Mouse (Mus musculus): ENCODE measurements around the gene Cblb. TPM values are rescaled to one million over a fixed set of nuclear protein-coding genes. Genes with fewer than 3 reads are reported as not detected.

Cblb gene
- total RNA-seq, 2 experiments from 2014 or later: 20.3 to 21.9 TPM

DNA sequence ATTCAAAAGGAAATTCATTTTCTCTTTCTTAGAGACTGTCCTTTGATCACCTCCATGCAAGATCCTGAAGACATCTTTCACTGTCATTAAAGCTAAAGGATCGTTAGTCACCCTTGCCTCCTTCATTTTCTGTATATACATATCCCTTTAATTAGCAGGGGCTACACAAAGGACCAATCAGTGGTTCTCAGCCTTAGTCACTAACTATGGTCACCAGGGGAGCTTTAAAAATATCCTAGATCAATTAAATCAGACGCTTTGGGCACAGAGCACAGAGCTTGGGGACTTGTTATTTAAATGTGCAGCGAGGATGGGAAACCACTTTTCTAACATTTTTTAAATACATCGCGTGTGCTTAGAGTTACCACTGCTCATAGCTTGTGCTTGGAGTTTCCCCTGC lies 7.6 kb upstream of the Cblb start:
- Histone ChIP-seq H3K27ac (no peak overlapping the region), H3K4me3 (no peak overlapping the region)
- intact Hi-C loops (cut with DNase I): no loop called here
- TF ChIP-seq CTCF (IDR thresholded peaks at IDR 0.05): no peak
- DNase-seq (ENCODE audit: extremely low spot score in 1 of 2, low spot score in 2 of 2): no peak

DNA sequence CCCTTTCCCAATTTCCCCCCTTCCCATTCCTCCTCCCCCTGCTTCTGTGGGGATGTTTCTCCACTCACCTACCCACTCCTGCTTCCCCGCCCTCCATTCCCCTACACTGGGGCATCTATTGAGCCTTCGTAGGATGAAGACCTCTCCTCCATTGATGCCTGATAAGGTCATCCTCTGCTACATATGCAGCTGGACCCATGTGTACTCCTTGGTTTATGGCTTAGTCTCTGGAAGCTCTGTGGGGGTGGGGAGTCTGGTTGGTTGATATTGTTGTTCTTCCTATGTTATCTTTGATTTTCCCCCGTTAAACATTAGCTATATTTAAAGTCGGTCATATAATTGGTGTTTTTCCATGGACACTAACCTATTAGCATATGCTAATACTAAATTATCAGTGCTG lies 3.7 kb upstream of the Cblb start:
- TF ChIP-seq CTCF (IDR thresholded peaks at IDR 0.05): no peak
- H3K27ac ChIP-seq: no peak overlapping the region
- intact Hi-C loops (cut with DNase I): no loop called here
- no peak overlapping the region for H3K4me3 ChIP-seq
- no peak for DNase-seq (ENCODE audit: extremely low spot score in 1 of 2, low spot score in 2 of 2)

DNA sequence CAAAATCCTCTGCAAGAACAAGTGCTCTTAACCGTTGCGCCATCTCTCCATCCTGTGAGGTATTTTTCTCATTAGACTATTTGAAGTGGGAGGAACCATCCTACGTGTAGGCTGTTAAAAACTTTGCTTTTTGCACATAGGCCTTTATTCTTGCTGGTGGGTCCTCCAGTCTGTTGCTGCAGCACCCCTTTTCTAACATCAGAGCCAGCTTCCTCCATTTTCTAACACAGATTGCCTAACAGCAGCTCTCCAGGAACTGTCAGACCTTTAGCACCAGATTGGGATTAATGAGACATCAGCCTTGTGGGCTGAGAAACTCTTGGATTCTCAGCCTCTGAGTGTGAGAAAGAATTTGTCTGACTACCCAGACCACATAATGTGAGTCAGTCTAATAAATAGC lies 2.0 kb upstream of the Cblb start:
- H3K4me3 ChIP-seq: no peak overlapping the region
- intact Hi-C loops (cut with DNase I): no loop called here
- no peak overlapping the region for H3K27ac ChIP-seq
- no peak for DNase-seq (ENCODE audit: extremely low spot score in 1 of 2, low spot score in 2 of 2)
- TF ChIP-seq CTCF (IDR thresholded peaks at IDR 0.05): no peak

DNA sequence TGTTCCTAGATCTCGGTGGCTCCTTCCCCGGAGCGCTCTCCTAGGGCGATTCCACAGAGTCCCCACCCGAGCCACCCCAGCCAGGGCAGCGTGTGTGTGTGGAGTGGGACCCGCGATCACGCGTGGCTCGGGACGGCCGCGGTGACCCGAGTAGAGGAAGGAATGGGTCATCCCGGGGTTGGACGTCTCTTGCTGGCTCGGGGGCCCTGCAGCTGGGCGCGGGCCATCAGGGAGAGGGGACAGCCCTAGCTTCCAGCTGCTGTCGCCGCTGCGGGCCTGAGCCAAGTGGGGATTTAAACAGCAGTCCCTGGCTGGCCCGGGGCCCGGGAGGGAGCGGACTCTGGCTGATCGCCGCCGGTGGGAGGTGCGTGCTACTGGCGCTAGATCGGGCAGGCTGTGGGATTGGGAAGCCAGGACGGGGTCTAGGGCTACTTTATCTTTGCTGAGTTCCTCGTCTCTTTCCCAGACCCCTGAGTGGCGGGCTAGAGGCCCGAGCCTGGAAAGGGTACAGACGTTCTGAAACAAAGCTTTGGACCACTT lies 757 bp downstream of the Cblb start:
- peak overlapping the region; percentile 91 for H3K27ac ChIP-seq
- peak; percentile 79 to 80 for DNase-seq (ENCODE audit: extremely low spot score in 1 of 2, low spot score in 2 of 2)
- no peak for TF ChIP-seq CTCF (IDR thresholded peaks at IDR 0.05)
- intact Hi-C loops (cut with DNase I): loop anchor here (5.0 to 10.0 kb wide), 4 partner anchors 101 to 1189 kb away; no protein-coding TSS in a partner anchor
- H3K4me3 ChIP-seq: peak overlapping the region; percentile 100

DNA sequence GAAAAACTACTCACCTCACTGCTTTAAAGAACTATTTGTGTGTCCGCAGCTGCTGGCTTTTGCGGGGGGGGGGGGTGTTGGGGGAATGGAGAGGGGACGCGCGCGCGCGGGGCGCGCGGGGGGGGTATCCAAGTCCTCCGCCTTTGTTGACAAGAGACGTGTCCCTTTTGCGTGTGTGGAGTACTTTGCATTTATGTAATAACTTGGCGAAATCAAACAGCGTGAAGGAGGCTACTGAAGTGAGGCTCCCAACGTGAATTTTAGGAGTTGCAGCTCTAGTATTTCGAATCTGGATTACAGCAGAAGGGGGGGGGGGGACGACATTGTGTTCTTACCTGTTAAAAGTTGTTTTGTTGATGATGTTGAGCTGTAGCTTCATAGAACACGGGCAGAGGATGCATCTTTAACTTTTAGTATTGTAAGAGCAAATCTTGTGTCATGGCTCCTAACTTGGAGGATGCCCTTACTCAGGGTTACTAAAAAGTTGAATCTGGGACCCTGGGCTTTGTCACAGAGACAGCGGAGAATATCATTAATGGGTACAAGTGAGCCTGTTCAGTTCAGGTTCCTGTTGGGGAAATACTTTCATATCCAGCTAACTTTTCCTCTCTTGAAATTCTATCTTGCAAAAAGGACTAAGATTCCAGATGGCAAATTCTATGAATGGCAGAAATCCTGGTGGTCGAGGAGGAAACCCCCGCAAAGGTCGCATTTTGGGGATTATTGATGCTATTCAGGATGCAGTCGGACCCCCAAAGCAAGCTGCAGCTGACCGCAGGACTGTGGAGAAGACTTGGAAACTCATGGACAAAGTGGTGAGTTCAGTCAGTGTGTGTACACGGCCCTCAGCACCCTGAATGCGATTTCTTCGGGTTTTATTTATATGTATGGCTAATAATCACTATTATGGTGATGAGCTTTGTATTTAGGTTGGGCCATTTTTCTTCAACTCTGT lies 1.6 kb downstream of the Cblb start:
- peak overlapping the region; percentile 91 for H3K27ac ChIP-seq
- peak overlapping the region; percentile 100 for H3K4me3 ChIP-seq
- intact Hi-C loops (cut with DNase I): loop anchor here (5.0 to 10.0 kb wide), 4 partner anchors 100 to 1190 kb away; no protein-coding TSS in a partner anchor
- no peak for TF ChIP-seq CTCF (IDR thresholded peaks at IDR 0.05)
- DNase-seq (ENCODE audit: extremely low spot score in 1 of 2, low spot score in 2 of 2): no peak

DNA sequence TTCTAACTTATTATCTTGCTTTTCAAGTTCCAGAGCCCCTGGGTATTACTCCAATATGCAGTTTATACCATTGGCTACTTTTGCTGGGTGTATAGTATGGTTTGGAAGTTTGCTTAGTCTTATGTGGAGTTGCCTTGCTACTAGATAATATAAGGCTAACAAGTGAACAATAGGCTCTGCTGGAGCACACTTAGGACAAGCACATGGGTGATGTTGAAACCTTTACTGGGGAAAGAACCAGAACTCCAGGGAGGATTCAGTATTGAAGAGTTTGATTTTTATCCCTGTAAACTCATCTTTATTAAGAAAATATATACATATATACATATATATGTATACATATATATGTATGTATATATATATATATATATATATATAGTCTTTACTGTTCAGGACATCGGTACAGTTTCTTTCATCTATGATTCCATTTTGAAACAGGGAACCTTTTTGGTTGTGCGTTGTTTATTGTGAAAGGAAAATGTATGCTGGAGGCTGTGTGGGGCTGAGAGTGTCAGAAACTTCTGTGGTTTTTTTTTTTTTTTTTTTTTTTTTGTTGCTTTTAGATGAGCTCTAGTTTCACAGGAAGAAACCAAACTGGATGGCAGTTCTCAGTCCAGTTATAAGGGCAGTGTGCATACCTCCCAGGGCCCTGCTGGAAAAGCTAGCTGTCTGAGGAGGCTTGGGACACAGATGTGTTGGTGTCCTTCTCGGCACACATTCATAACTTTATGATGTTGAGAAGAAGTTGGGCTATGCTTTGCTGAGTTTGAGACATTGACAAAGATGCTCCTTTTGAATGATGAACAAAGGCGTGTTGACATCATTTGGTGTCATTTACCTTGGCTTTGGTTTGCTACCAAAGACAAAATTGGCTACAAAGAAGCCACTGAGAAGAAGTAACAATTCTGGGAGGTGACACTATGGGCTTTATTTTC lies 2.6 kb downstream of the Cblb start:
- no peak overlapping the region for H3K27ac ChIP-seq
- H3K4me3 ChIP-seq: no peak overlapping the region
- DNase-seq (ENCODE audit: extremely low spot score in 1 of 2, low spot score in 2 of 2): no peak
- intact Hi-C loops (cut with DNase I): loop anchor here (5.0 to 10.0 kb wide), 4 partner anchors 99 to 1191 kb away; no protein-coding TSS in a partner anchor
- TF ChIP-seq CTCF (IDR thresholded peaks at IDR 0.05): no peak

DNA sequence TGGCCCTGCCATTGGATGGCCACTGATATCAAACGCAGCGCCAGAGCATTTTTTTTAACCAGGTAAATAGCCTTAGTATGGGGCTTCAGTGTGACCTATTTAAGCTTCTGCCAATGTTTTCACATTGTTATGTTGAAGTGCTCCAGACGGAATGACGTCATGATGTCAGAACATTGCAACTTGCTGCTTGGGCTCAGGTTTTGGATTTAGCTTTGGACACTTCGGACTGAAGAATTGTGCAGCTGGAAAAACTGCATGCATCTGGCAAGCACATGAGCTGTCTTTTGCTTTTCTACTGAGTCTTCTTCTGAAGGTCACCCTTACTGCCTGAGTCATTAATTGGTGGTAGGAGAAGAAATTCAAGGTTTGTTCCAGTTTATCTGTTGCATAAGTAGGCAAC lies 3.3 kb downstream of the Cblb start:
- no peak for DNase-seq (ENCODE audit: extremely low spot score in 1 of 2, low spot score in 2 of 2)
- intact Hi-C loops (cut with DNase I): loop anchor here (5.0 to 10.0 kb wide), 4 partner anchors 98 to 1192 kb away; no protein-coding TSS in a partner anchor
- H3K4me3 ChIP-seq: no peak overlapping the region
- TF ChIP-seq CTCF (IDR thresholded peaks at IDR 0.05): no peak
- H3K27ac ChIP-seq: no peak overlapping the region

DNA sequence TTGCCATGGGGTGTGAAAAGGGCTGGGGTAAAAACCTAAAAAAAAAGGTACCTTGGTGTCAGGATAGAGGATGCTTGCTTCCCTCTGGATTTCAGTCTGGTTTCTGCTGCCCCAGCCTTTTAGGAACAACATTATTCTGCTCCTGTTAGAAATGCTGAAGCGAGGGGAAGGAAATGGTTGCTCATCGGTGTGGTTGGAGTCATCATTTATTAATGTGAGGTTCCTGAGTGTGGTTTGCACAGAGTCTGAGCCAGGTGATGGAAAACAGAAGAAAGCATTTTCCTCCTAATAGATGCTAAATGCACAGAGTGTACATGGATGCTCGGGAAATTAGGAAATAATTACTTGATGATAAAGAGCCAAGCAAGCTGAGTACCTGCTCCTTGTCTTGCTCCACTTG lies 5.3 kb downstream of the Cblb start:
- no peak for TF ChIP-seq CTCF (IDR thresholded peaks at IDR 0.05)
- DNase-seq (ENCODE audit: extremely low spot score in 1 of 2, low spot score in 2 of 2): no peak
- no peak overlapping the region for H3K27ac ChIP-seq
- no peak overlapping the region for H3K4me3 ChIP-seq
- intact Hi-C loops (cut with DNase I): loop anchor here (10.0 kb wide), 1 partner anchor 721 kb away; no protein-coding TSS in a partner anchor

DNA sequence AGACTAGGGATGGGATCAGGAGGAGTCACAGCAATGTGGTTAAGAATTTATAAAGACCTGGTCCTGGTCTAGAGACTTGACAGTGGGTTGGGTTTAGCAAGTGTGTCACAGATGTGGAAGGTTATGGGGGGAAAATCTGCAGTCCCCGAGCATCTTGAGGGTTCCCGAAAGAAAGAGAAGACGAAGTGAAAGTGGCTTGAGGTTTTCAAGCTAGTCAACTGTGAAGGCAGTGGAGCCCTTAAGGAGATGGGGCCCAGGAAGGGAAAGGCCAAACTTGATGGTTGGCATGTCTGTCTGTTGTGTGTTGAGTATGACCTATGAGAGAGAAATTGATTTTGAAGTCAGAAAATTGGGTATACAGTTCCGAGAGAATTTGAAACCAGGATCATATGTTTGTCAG lies 7.3 kb downstream of the Cblb start:
- Histone ChIP-seq H3K4me3 (no peak overlapping the region), H3K27ac (no peak overlapping the region)
- no peak for DNase-seq (ENCODE audit: extremely low spot score in 1 of 2, low spot score in 2 of 2)
- intact Hi-C loops (cut with DNase I): loop anchor here (10.0 kb wide), 1 partner anchor 723 kb away; no protein-coding TSS in a partner anchor
- no peak for TF ChIP-seq CTCF (IDR thresholded peaks at IDR 0.05)

DNA sequence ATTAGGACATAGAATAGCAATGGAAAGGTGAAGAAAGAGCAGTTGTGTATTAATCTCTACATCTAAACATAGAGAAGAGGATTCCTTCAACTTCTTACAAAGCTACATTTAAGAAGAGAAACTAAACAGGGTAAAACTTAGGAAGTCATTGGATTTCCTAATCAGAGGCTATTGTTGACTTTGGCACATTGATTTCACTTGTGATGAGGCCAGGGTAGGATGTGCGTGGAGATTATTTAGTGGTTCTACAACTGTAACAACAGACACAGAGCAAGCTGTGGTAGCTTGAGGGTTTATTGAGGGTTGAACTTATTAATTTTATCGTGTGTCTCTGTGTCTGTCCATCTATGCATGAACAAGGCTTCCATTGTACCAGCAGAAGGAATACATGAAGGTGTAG lies 7.8 kb downstream of the Cblb start:
- Histone ChIP-seq H3K27ac (no peak overlapping the region), H3K4me3 (no peak overlapping the region)
- intact Hi-C loops (cut with DNase I): loop anchor here (10.0 kb wide), 1 partner anchor 724 kb away; no protein-coding TSS in a partner anchor
- DNase-seq (ENCODE audit: extremely low spot score in 1 of 2, low spot score in 2 of 2): no peak
- no peak for TF ChIP-seq CTCF (IDR thresholded peaks at IDR 0.05)

DNA sequence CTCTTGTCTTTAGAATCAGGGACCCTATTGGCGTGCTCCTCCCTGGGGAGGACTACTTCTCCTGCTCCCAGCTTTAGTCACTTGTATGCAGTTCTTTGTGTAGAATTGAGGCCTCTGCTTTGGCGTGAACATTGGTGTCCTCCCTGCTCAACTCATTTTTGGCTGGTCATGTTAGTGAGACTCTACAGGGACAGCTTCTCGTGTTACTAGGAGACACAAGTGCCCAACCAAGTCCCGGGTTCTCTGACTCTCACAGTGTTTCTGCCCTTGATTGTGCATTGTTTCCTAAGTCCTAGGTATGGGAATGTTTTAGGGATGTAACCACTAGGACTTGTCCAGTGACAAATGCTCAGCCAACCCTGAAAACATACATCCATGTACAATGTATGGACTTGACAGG lies 9.9 kb downstream of the Cblb start:
- no peak overlapping the region for H3K27ac ChIP-seq
- no peak for DNase-seq (ENCODE audit: extremely low spot score in 1 of 2, low spot score in 2 of 2)
- TF ChIP-seq CTCF (IDR thresholded peaks at IDR 0.05): no peak
- no peak overlapping the region for H3K4me3 ChIP-seq
- intact Hi-C loops (cut with DNase I): no loop called here

All from left cerebral cortex, adult 2 months (tissue).